Mouse (Mus musculus) hematopoietic stem cell, adult 5-6 weeks (primary cell): ENCODE measurements around the gene Gpld1. TPM values are rescaled to one million over a fixed set of nuclear protein-coding genes. Genes with fewer than 3 reads are reported as not detected.

Experiments
- ATAC-seq, 2 experiments: fragments of 125-278 bp in 1 of 2; replicated peaks in 1 of 2; 2 replicates each; pipeline ENCODE4 v1.8.0; 2016 to 2017; ENCODE audit warnings: inconsistent platforms in 2 of 2, mild to moderate bottlenecking in 2 of 2, moderate number of reproducible peaks in 2 of 2, low read depth in 1 of 2, moderate TSS enrichment in 1 of 2; ENCODE audit not compliant: low FRiP score in 2 of 2, poor library complexity in 2 of 2, severe bottlenecking in 2 of 2, insufficient read depth in 1 of 2, low TSS enrichment in 1 of 2
- total RNA-seq: library from RNA; stranded (forward); fragments of 172-1452, 232-1000 nt; gene quantifications from 2 replicates; pipeline ENCODE4 v1.2.3, GENCODE M21; 2017

The Gpld1 gene
- 0.19 and 0.50 TPM in 2 replicates for total RNA-seq

DNA sequence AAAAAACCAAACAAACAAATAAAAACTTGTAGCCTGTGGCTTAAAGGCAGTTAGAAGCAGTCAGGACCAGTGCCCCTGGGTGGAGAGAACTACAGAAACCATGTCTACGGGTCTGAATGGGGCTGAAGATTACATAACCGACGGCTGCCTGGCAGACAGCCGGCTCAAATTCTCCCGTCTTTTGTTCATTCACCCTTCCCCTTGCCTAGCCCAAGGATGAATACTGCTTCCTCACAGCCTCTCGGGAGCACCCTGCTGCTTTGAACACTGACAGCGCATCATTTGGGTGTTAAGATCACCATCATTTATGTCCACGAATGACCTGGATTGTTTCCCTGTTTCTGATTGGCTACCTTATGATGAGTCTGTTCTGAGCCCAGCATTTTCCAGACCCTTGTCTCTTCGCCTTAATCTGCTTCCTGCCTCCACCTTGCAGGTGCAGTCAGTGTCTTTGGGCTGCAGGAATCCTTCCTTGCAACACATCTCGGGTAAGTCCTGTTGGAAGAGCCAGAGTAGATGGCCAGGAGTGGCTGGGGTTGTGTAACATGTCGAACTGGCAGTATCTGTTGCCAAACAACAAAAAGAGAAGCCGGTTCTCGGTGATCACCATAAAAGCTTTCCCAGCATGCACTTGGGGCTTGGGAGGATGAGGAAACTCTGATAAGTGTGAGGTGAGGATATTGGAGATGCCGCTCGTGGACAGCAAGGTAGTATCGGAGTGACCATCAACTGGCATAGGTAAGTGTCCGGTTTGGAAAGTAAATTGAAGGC, at the start of gene Gpld1:
Gene Gpld1, plus strand, starts transcription at position 641 of the 771 bp plus-strand sequence.
- ATAC-seq, result peak in 1 of 2 experiments; percentile 30; a peak in 1 of 4 replicates

DNA sequence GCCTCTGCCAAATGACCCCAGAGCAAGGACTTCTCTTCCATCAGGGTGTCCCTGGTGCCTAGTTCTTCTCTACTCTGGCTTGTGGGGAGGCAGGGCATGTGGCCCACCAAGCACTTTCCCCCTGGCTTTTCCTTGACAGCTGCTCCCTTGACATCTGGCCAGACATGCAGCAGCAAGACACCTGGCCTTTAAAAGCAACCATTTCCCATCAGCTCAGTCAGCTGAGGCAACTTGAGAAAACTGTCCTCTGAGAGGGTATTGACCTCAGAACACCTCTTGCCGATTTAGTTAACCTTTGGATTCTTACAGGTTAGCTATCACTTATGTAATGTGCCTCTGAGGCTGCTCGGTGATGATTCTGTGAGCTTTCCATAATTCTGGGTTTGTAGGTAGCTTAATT, 49.1 kb upstream of the Gpld1 start:
- no peak for ATAC-seq

DNA sequence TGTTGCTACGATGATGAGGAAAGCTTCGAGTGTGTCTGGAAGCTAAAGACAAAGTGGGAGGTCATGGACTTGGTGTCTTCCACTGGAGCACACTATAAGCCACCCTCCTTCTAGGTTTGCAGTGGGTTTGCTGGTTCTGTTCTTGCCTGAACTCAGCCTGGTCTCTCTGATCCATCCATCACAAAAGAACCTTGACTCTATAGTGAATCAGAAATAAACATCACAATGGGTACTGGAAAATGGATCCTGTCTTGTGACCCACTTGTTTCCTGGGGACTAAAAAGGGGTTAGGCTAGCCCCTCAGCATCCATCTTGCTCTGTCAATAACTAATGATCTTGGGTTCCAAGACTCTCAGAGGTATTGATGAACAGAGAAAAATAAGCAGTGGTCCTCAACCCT, 41.0 kb upstream of the Gpld1 start:
- no peak for ATAC-seq

DNA sequence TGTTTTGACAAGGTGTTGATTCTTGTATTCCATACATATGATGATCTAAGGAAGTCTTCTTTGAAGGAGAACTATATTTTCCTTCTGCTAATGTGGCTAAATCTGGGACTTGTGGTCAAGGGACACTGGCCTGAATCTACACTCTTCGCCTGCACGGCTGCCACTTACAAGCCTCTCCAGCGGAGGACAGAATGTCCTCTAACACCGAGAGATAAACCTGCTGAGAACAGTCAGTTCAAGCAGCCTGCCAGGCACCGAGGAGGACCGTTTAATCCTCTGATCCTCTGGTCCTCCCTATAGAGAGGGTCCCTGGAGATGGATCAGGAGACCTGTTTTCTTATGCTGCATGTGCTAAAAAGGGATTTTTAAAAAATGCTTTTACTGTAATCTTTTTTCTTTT, 39.5 kb upstream of the Gpld1 start:
- no peak for ATAC-seq

DNA sequence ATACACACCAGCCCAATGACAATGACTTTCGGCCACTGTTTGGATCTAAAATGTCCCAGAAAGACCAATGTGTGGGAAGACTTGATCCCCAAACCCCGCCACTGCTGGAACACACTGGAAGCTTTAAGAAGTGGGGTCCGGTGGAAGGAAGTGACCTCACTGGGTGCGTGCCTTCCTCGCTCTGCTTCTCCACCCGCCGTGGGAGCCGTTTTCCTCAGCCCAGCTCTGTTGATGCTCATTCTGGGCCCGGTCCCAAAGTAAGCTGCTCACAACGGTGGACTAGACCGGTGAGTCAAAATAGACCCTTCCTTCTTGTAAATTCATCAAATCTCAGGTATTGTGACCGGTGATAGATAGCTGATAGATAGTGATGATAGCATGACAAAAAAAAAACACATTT, 37.5 kb upstream of the Gpld1 start:
- no peak for ATAC-seq

DNA sequence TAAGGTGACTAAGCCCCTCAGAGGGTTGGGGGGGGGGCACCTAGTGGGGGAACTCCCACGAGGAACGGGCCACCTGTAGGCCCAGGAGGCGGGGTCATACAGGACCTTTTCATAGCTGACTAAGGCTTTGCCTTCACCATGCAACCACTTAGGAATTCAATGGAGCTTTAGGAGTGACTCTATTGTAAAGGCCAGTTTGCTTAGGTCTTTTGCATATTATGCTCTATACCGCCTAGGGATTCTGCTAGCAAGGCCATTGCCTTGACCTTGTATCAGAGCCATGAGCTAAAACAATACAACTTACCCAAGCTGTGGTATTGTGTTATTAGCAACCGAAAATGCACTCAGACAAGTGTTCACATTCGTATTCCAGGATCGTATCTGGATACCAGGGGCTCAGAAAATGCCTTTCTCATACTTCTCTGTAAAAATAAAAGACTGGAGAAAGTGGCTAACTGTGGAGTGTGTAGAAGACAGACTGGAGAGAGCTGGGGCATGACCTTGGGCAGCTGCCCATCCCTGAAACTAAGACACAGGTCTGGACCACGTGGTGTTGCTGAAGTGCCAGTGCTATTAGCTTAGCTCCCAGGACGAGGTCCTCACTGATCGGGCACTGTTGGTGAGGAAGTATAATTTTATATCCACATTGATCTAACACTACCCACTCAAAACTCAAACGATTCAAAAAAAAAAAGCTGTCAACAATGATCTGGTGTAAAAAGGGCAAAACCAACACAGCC, 36.0 kb upstream of the Gpld1 start:
- no peak for ATAC-seq

DNA sequence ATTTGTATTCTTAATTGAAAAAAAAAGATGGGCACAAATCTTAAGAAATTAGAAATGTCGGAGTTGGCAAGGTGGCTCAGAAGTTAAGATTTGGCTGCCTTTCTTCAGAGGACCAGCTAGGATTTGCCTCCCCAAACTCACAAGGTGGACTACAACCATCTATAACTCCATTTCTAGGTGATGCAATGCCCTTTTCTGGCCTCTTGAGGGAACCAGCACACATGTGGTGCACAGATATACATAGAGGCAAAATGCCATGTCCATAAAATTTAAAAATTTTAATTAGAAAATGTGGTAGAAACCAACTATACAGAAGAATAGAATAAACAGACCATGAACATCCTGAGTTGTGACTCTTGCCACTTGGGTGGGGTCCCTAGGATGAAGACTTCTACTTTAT, 33.8 kb upstream of the Gpld1 start:
- peak in 1 of 2 experiments; percentile 32; a peak in 1 of 4 replicates for ATAC-seq

DNA sequence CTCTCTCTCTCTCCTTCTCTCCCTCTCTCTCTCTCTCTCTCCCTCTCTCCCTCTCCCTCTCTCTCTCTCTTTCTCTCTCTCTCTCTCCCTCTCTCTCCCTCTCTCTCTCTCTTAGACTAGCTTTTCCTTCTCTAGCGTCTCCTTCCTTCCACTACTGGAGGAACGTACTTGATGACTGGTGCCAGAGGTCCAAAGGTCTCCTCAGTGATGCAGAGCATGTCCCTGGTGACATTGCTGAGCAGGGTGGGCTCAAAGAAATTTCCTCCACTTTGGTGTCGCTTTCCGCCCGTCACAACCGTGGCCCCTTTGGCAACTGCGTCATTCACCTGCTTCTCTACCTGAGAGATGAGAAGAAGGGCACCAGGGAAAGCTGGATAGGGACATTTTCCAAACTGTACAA, 29.4 kb upstream of the Gpld1 start:
- ATAC-seq, result no peak

DNA sequence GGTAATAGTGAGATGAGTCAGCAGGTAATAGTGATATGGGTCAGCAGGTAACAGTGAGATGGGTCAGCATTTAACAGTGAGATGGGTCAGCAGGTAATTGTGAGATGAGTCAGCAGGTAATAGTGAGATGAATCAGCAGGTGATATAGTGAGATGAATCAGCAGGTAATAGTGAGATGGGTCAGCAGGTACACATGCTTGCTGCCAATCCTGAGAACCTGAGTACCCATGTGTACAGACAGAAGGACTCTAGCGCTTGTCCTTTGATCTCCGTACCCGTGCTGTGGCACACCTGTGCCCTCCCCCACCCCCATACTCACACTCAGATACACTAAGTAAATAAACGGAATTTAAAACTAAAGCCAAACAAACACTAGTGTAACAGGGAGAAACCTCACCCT, 28.0 kb upstream of the Gpld1 start:
- no peak for ATAC-seq

DNA sequence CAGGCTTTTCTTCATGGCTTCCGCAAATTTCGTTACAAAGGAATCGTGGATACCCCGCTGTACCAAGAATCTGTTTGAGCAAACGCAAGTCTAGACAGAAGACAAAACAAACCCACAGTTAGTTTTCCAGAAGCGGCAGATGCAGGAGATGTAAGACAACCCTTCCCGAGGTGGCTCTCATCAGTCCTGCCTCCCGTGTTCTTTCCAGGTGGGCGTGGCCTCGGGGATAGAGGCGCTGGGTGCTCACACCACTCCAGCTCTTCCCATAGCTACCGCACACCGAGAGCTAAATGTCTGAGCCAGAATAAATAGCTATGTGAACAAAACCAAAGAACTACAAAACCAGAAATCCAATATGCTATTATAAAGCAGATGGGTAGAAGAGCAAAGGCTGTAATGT, 27.1 kb upstream of the Gpld1 start:
- no peak for ATAC-seq

DNA sequence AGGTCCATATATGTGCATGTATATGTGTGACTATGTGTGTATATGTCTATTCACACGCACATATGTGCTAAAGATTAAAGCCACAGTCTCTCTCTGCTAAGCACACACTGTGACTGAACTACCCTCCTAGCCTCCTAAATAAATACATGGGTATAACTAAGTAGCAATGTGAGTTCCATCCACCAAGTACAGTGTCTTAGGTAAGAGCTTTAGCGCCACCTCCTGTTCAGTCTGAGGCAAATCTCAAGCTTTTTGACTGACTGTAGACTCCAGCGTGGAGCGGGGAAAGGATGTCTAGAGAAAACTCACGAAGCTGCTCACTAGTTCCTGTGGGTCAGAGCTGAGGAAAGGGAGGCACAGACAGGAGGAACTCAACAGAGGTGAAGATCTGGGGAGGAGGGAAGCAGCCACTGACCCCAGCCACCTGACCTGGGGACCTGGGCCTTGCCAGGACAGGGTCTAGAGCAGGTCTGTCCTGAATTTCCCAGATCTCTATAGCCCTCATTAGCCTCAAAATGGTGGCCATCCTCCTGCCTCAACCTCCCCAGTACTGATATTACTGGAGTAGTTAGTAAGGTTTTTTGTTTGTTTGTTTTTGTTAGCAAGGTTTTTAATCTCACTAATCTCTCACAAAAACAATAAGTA, 22.5 kb upstream of the Gpld1 start:
- peak; percentile 85 to 96 for ATAC-seq

DNA sequence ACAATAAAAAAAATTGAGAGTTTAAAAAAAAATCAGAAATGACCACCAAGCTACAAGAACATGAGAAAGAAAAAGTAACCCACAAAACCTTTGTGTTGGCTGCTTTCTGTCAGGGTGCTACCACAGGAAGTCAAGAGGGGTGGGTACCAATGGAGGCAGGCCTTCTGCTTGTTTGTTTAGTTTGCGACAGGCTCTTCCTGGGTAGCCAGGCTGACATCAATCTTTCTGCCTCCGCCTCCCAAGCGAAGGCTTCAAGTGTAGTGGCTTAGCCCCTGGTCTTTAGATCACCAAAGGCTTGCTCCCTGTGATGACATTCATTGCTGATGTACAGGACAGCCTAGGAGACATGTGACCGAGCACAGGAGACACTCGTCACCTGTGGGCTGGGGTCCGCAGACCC, 21.7 kb upstream of the Gpld1 start:
- ATAC-seq, result 0 out of 4 replicates have a peak, but pooled peaks of 1 of the 2 experiments have one; percentile 15

DNA sequence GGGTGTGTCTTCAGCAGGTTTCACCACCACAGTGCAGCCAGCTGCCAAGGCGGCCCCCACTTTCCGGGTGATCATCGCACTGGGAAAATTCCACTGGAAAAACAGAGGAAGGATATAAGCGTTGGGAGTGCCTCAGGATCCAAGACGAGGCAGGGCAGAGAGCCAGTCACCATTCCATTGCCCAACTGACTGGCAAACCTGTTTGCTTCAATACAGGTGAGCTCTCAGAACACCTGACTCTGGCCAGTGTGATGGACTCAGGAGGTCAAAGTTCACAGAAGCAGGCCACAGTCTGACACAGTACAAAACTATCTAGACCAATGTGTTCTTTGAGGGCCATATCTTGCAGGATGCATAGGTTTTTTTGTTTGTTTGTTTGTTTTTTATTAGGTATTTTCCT, 19.0 kb upstream of the Gpld1 start:
- no peak for ATAC-seq

DNA sequence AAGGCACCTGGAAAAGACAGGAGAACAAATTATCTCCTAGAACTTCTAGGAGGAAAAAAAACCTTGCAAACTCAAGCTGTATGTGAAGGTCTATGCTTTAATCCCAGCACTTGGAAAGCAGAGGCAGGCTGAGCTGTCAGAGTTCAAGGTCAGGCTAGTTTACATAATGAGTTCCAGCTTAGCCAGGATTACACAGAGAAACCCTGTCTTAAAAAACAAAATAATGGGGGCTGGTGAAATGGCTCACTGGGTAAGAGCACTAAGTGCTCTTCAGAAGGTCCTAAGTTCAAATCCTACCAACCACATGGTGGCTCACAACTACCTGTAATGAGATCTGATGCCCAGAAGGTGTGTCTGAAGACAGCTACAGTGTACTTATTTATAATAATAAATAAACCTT, 12.4 kb upstream of the Gpld1 start:
- ATAC-seq, result no peak

DNA sequence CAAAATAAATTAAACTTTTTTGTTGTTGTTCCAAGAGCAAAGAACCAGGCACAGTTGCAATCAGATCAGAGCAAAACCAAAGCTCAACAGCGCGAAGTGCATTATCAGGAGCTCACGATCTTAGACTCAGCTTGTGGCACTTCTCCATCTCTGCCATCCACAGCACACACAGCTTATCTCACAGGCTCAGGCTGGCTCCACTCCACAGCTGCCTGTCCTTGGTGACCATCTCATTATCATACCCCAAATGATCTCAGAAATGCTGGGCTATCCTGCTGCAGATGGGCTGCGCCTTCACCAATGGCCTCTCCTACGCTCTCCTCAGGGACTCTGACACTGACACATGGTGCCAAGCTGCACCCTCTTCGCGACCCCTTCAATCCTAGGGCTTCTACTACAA, 9.8 kb upstream of the Gpld1 start:
- ATAC-seq, result no peak

DNA sequence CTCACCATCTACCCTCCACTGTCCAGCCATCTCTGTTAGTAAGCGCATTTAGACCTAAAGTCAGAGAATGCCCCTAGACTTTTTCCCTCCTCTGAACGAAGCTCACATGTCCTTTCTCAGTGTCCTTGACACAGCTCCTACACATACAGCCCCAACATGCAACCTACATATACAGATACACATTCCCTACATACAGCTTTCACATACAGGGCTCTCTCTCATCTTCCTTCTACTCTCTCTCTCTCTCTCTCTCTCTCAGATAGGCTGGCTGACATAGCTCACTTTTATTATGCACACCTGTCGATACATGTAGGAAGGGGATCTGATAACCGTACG, 6.2 kb upstream of the Gpld1 start:
- no peak for ATAC-seq

DNA sequence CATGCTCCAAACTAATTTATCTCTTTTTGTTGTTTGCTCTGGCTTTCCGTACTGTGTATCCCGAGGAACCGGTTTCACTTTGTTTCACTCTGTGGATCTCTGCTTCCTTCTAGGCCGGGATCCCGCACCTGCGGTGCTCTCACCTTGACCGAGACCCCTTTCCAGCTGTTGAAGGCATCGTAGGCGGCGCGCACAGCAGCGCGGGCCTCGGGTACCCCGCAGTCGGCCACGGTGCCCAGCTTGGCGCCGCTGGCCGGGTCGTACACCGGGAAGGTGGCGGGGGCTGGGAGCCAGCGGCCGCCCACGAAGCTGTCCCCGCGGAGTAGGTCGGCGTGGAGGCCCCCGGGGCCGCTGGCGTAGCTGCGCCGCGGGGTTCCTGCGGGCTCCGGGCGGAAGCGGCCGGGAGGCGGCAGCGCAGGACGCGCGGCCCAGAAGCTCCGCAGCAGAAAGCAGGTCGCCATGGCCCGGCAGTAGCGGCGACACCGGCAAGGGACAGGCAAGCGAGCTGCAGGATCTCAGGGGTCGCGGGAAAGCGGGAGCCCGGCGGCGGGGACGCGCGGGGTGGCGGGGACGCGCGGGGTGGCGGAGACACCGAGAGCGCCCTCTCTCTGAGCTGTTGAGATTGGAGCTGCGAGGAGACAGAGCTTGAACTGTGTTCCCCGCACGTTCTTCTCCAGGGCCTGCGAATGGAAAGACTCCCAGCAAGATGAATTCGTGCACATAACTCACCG, 5.7 kb upstream of the Gpld1 start, which contains the start of gene Aldh5a1:
Gene Aldh5a1, minus strand, starts transcription at position 554 of the 731 bp plus-strand sequence.
- peak; percentile 68 to 72 for ATAC-seq

DNA sequence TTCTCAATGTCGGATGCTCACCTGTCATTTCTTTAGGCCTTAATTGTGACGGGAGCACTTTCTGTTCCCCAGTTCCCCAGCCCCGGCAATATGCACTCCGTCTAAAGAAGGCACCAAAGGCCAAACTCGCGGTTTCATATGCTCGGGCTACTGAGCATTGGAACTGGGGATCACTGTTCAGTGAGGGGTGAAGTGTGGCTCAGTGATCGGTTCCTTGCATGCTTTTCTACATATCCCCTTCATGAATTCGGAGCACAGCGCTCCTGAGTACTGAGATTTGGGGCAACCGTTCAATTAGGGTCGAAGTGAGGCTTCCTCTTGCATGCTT, 5.1 kb upstream of the Gpld1 start:
- ATAC-seq, result peak; percentile 15 to 28; a peak in 2 of 4 replicates
